Mouse (Mus musculus) layer of hippocampus, adult 9-10 months (tissue): ENCODE data around the gene Tmem51.

Source experiments
- DNase-seq: peaks from one replicate; pipeline ENCODE4 v3.0.0; 2022; ENCODE audit warnings: low spot score

The Tmem51 gene

DNA sequence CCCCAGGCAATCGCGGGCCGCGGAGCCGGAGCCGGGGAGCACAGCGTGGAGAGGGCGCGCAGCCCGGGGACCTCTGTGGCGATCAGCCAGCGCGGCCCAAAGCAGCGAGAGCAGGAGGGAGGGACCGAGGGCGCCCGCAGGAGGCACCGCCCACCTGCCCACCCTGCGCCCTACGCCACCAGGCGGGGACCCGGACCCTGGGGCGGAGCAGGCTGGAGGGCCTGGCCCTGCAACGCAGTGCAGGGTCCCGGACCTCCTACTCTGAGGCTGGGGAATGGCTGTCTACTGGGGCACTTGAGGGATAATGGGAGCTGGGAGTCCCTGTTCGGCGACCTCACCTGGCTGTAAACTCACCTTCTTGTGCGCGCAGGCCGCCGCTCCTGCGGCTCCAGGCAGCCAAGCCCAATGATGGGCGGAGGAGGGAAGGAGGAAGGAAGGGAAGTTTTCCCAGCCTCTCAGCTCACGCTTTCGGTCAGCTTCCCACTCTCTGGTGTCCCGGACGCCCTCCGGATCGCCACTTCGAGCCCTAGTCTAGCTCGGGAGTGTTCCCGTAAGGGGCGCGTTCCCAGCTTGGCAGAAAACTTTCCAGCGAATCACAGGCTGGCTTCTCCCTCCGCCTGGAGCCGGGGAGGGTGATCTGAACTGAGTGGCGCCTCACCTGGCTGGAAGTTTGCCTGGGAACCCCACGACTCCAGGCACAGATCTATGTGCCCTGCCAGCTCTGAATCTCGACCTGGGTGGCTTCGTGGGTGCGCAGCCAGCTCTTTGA is at the start of gene Tmem51:
Gene Tmem51, minus strand, starts transcription at position 174 of the 769 bp plus-strand sequence.
- no peak for DNase-seq

DNA sequence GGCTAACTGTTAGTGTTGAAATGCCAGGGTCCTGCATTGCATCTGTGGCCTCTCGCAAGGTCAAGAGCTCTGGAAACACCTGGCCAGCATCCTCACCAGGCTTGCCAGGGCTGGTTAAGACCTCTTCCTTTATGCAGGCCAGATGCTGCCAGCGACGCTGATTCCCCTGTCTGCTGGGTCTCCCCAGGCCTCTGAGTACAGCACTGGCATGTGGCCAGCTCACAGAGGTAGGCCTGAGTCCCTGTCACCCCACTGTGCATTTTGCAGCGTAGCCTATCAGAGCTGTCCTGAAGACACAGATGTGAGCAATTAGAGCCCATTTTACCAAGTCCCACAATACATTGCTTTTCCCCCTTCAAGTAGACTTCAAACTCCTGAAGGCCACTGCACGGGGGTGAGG is 46.1 kb upstream of the Tmem51 start:
- no peak for DNase-seq

DNA sequence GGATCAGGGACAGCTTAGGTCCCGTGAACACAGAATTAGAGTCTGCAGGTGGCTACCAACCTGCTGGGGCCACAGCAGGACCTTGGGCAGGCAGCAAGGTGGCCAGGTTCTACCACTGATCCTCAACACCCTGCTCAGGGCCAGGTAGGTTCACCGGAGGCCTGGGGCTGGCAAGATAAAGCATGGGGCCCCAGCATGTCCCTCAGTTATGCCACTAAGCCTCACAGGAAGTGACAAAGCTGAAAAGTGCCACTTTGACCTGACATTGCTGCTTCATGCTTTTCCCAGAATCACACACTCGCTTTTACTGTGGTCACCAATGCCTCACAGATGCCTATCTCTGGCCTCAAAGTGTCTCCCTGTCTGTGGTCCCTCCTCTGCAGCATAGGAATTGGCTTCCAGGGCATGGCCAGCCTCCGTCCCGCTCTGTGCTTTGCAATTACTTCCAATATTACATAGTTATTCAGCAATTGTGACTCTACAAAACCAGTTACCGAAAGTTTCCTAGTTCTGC is 43.2 kb upstream of the Tmem51 start:
- DNase-seq, result no peak

DNA sequence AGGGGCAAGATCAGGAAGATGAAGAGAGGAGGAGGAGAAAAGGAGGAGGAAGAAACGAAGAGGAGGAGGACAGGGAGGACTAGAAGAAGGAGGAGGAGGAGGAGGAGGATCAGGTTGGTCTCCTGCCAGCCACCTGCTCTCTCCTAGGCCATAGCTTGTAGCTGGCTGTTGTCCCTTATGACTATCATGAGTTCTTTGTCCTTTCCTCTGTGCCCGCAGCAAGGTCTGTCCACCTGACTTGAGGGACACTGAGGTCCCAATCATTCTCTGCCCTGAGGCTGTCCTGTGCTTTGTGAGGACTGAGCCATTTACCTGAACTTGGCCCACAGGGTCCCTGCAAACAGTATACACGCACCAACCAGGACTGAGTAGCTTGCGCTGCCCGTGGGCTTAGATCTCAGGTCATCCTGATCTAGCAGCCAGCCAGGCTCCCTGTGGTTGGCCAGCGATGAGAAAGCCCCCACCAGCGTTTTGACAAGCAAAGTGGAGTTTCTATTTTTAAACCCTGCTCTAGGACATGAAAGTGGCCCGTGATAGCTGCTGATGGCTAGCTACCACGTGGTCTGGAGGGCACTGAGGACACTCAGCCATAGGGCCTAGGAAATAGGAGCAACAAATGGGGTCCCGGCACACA is 42.7 kb upstream of the Tmem51 start:
- DNase-seq, result no peak

DNA sequence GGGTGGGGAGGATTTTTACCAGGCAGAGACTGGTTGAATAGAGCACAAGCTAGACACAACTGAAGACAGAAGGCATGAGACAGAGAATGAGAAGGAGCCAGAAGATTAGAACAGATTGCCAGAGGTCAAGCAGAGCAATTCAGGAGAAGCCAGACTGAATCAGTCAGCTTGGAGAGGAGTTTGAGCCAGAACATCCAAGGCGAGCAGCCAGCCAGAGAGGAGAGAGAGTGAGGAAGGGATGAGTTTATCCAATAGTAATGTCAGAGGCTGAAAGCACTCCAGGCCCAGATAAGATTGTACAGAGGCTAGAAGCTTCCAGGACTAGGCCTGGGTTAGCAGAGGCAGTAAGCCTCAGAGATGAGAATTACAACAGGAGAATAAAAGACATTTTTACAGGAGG is 37.1 kb upstream of the Tmem51 start:
- DNase-seq, result no peak

DNA sequence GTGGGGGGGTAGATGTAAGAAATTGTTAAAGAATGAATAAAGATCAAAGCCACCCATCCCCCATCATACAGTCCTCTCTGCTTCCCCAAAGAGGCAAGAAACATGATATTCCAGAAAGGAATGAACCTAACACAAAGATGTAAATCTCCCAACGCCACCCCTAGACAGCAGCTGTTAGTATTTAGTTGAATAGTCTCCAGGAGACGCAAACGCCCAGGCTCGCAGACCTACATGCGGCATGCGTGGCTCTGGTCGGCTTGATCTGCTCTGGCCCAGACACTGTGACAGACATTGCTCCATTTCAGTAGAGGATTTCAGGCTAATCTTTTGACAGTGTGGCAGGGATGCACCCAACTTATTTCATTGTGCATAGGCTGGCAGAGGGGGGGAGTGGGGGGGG is 34.4 kb upstream of the Tmem51 start:
- DNase-seq, result no peak

DNA sequence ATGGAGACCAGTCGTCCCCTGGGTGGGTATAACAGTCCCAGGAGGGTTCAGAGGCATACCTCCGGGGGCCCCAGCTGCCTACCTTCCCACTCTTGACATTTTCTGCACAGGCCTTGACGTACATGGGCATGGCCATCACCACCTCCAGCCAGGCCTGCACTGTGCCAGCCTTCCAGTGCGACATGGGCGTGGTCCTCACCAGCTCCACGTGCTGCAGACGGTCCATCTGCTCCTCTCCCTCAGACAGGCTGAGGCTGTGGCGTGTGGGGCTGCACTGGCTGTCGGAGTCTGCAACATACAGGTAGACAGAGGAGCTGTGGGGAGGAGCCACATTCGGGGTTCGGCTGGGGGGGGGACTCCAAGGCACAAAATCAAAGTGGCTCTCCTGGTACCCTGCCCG is 33.9 kb upstream of the Tmem51 start:
- no peak for DNase-seq

DNA sequence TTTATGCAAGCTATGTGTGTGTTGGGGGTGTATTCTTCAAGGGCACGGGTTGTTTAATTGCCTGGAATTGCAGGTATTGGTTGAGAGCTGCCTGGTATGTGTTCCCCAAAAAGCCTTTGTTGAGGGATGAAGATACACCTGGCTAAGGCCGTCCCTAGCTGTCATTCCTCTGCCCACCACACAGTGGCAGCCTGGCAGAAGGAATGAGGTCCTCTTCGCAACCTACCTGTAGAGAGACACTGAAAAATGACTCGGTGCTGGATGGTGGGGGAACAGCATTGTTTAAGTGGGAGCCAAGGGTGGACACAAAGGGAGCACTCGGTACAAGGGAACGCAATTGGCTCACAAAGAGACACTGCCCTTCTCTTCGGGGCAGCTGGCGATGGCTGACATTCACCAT is 29.2 kb upstream of the Tmem51 start:
- DNase-seq, result no peak

DNA sequence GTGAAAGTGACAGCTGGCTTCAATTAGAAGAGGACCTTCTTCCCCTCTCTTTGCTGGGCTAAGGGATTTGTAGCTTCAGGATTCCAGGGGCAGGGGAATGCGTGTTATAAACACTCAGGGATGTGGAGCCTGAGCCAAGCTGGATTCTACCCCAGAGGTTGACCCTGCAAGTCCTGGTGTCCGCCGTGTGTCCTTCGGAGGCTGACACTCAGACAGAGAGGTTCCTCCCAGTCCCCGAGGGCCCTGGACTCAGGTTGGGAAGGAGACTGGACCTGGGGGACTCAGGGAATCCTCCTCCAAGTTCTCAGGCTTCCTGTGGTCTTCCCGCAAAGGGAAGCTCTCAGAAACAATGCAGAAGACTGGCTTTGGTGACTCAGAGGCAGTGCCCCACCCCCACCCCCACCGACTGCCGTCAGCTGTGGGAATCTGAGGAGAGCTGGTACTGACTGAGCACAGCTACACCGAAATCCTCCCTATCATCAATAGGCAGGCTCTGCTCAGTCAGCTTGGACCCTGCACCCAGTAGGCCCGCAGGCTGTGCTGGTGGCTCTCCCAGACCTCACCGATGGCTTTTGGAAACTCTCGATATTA is 19.1 kb upstream of the Tmem51 start:
- no peak for DNase-seq

DNA sequence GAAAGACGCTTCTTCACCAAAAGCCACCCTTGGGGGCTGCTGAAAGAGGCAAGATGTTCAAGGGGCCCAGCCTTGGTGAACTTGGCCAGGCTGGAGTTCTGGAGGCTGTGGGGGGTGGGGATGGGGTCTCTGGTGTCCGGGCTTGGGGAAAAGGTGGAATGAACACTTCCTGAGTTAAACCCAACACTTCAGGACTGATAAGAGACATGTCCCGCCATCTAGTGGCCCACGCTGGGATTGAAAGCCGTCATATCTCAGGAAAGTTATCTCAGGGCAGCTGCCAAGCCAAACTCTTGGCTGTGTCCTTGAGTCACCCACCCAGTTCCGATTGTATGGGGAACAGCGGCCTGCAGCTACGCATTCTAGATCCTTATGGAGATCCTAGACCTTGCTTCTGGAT is 14.2 kb upstream of the Tmem51 start:
- DNase-seq, result peak; percentile 83

DNA sequence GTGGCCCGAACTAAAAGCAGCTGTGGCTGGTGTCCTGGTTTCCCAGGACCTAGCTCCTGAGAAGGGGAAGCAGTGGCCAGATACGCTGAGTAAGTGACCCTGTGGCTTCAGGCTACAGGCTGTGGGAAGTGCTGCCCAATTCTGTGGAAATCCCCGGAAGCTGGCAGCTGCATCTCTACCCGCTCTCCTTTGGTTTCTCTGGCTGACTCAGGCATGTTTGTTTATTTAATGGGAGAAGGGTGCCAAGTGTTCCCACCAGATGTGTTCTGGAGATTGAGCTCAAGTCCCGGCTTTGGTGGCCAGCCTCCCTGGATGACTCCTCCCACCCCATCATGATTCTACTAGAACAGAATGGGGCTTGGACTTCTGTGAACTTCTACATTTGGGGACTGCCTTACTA is 13.8 kb upstream of the Tmem51 start:
- DNase-seq, result no peak

DNA sequence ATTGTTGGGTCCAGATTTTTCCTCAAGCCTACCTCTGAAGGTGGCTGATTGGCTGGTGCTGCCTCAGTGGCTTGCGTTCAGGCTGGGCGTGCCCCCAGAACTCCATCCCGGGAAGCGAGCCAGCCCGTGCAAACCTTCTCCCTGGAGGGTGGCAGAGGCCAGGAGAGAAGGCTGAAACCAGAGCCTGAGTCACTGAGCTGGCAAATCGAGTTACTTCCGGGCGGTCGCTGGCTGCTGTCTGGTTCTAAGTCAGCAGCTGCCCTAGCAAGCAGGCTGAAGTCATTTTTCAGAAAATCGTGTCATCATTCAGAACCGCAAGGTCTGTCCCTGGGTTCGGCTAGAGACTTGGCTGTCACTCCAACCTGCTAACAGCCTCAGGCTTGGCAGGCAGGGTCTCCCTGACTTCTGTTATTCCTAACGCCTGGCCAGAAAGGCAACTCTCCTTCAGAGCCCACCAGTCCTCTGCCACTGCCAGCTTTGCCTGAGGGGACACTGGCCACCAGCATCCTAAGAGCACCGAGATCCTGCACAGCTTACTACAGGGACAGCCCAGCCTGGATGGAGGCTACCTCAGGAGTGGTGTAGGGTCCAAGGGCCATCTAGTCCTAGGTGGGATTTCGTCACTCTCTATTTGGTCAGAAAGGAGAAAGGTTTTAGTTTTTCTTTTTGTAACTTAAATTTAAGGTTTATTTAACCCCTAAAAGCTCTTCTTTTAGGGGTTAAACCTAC is 11.6 kb upstream of the Tmem51 start:
- DNase-seq, result no peak

DNA sequence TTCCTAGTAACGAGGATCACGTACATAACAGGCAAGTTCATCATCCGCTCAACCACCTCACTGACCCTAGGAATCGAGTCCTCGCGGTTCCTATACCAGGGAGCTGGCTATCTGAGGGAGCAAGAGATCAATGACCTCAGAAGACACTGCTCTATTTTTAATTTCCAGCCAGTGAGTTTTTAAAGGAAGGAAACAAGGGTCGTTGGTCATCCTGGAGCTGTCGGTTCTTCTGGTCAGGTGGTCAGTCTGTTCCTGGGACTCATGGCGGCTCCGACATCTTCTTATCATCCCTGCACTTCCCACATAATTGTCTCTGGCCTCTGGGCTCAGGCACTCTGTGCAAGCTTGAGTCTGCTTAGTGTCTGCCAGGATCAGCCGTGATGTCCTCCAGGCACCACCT is 10.3 kb upstream of the Tmem51 start:
- DNase-seq, result no peak

DNA sequence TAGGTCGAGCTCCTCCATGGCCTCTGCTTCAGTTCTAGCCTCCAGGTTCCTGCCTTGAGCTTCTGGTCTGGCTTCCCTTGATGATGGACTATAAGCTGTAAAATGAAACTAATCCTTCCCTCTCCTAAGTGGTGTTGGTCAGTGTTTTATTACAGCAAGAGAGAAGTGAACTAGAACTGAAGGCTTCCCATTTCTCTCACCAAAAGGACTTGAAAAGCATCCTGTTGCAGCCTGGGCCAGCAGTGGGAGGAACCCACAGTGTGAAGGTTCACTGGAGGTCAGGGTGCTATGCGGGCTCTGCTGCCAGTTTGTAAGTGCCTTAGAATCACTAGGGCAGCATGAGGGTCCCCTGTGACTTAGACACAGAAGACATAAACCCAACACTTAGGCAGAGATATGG is 7.0 kb upstream of the Tmem51 start:
- no peak for DNase-seq

DNA sequence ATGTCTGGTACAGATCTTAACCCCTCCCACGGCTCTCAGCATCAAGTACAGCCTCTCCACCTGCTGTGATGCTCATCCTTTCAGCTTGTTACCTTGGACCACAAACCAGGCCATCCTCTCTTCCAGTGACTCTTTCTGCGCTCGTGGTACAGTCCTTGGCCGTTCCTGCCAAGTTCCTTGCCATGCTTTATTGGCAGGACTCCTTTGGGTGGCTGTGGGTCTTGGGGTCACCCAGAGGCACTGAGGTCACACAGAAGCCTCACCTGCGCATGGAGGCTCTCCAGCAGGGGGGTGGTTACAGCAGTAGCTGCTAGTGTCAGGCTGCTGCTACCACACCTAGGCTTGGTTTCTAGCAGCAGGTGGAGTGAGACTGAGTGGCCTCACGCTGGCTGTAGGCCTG is 5.9 kb upstream of the Tmem51 start:
- no peak for DNase-seq

DNA sequence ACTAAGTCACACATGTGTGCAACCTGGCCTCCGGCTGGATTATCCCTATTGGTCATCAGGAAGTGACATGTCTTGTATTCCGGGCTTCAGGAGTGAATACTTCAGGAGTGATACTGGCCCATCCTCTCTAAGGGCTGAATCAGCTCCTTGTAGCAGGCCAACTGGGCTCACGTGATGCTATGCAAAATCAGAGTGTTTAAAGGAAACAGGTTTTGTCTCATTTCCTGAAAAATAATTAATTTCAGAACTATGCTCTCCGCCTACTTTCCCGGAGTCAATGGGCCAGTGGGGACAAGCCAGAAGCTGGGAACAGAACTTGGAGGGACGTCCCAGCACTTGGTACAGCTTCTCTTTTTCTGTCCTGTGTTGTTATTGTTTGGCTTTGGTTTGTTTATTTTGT is 4.7 kb upstream of the Tmem51 start:
- no peak for DNase-seq

DNA sequence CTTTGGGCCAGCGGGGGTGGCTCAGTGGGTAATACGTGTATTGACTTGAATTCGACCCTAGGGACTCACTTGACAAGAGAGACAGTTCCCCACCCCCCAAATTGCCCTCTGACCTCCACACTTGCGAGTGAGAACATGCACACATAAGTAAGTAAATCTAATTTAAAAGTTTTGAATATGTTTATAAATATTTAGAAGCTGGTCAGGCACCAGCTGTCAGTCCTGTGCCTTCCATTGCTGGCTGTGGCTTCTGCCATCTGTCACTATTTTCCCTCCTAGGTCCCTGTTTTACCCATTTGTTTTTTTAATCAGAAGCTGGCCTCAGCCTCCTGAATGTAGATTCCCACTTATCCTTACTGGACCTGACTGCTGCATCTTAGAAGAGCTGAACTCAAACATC is 4.3 kb upstream of the Tmem51 start:
- no peak for DNase-seq

DNA sequence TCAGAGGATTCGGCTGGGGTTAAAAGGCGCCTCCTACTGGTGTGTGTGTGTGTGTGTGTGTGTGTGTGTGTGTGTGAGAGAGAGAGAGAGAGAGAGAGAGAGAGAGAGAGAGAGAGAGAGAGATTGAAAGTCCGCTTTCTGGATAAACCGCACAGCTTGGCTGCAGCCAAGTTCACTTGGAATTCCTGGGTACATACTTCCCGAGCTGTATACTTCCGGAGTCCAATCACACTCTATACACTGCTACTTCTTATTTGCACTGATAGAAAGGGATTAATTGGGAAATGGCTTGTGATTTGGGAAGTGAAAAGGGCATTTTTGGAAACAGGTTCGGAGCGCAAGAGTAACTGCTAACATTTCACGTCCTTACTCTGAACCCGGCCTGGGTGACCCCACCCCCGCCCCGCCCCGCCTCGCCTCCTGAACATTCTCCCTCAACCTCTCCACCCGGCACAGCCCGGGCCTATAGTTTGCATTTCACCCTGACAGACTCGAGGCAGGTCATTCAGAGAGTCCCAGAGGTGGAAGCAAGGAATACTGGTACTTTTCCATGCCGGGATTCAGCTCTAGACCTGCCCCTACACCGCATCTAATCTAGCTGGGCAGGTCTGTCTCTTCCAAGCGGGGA is 946 bp upstream of the Tmem51 start:
- no peak for DNase-seq

DNA sequence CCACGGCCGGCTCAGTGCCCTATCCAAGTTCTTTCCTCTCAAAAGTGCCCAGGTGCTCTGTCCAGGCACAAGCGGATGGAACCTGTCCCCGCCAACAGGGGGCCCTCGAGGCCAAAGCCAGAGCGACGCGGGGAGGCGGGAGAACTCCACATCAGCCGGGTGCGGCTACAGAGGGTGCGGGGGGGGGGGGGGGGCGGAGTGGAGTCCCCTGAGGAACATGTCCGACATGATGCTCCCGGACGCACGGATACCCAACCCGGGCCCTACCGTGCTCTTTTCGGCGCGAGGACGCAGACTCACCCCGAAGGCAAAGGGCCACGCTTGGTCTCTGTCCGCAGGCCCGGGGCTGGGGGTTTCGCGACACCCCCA is 358 bp downstream of the Tmem51 start:
- DNase-seq, result no peak

DNA sequence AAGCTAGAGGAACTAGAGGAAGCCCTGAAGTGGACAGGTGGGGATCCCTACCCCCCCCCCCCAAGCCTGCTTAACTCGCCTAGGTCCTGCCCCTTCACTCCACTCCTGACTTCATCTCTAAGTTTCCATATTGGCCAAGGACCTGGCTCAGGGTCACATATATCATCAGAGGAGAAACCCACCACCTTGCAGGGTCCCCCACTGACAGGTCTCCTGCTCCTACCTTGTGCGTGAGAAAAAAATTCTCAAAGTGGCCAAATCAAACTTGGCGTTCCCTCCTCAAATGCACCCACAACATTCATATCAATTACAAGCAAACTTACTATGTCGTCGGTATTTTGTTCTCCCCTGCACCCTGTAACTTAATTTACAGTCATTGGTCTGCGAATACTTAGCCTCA is 911 bp downstream of the Tmem51 start:
- no peak for DNase-seq

DNA sequence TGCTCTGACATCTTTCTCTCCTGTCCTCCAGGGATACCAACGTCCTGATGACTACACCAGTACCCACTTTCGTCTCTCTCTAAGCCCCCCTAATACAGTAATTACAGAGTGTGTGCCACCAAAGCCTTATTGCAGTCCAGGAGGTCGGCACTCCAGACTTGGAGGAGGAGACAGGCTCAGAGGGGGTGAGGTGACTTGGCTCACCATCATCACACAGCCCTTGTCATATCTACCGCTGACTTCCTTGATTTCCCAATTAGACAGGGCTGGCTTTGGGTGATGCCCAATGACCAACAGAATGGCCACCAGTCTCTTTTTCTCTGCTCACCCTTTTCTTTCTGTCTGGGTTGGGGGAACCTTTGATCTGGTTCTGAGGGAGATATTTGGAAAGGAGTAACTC is 1.4 kb downstream of the Tmem51 start:
- DNase-seq, result no peak

DNA sequence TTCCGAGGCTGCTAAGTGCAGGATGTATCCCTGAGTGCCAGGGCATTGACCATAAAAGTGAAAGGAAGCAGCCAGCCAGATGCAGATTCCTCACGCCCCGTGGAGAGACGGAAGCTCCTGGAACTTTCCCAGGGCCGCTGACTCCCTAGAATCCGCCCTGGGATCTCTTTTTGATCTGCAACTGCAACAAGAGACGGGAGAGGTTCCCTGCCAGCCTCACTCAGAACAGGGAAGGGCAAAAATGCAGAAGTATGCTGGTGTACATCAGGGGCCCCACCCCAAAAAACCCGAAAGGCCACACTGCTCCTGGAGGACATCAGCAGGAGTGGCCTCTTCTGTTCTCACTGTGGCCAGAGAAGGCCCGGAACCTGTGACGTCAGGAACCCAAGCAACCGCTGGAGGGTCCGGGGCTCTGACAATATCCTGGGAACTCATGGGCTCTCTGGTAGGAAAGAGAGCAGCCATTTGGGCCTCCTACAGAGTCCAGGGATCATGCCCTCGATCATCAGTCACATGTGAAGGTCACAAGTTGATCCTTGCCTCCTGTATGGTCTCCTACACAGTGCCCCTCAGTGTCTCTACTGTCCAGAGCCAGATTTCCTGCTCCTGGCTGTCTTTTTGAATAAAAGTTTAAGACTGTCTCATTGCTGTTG is 2.3 kb downstream of the Tmem51 start:
- DNase-seq, result no peak
